Mouse (Mus musculus) midbrain, postnatal 0 days (tissue): Measurements from ENCODE around the gene Abca6. TPM values are rescaled to one million over a fixed set of nuclear protein-coding genes. Genes with fewer than 3 reads are reported as not detected.

Experiments
- ATAC-seq: fragments of 200-750 bp; cut with Nextera tagmentation; 2 replicates; pipeline ENCODE4 v1.8.0; 2017; ENCODE audit warnings: moderate number of reproducible peaks, mild to moderate bottlenecking, moderate TSS enrichment, moderate library complexity; ENCODE audit not compliant: low FRiP score
- DNase-seq: peaks from one replicate; pipeline ENCODE4 v3.0.0-alpha.2; 2015; ENCODE audit warnings: low spot score
- H3K27ac ChIP-seq: fragments of 300-500 bp; sonication (generic); 2 replicates; pipeline ENCODE4 v1.5.1; 2014; ENCODE audit warnings: low read depth, mild to moderate bottlenecking, low read length, mixed read lengths
- H3K27me3 ChIP-seq: fragments of 300-500 bp; sonication (generic); 2 replicates; pipeline ENCODE4 v1.6.1; 2014; ENCODE audit warnings: low read length, control low read depth, mixed read lengths; ENCODE audit not compliant: insufficient read depth
- H3K36me3 ChIP-seq: fragments of 300-500 bp; sonication (generic); 2 replicates; pipeline ENCODE4 v1.6.1; 2014; ENCODE audit warnings: low read length, control low read depth, mixed read lengths; ENCODE audit not compliant: insufficient read depth
- H3K4me1 ChIP-seq: fragments of 300-500 bp; sonication (generic); 2 replicates; pipeline ENCODE4 v1.6.1; 2014; ENCODE audit warnings: mild to moderate bottlenecking, control low read depth, antibody characterized with exemption, low read length, mixed read lengths; ENCODE audit not compliant: insufficient read depth
- H3K4me2 ChIP-seq: fragments of 300-500 bp; sonication (generic); 2 replicates; pipeline ENCODE4 v1.6.1; 2014; ENCODE audit warnings: low read depth, mild to moderate bottlenecking, low read length, mixed read lengths; ENCODE audit not compliant: poor library complexity, severe bottlenecking
- H3K4me3 ChIP-seq: fragments of 300-500 bp; sonication (generic); 2 replicates; pipeline ENCODE4 v1.5.1; 2014; ENCODE audit warnings: low read depth, mild to moderate bottlenecking, low read length, moderate library complexity
- H3K9ac ChIP-seq: fragments of 300-500 bp; sonication (generic); replicated peaks from 2 replicates; pipeline ENCODE4 v1.6.1; 2014; ENCODE audit warnings: mild to moderate bottlenecking, low read length, moderate library complexity, mixed read lengths; ENCODE audit not compliant: poor library complexity, severe bottlenecking
- H3K9me3 ChIP-seq: fragments of 300-500 bp; sonication (generic); 2 replicates; pipeline ENCODE4 v1.6.1; 2016; ENCODE audit warnings: low read length, control low read depth
- CTCF ChIP-seq: IDR thresholded peaks from 2 replicates; pipeline ENCODE4 v1.5.1; 2016; ENCODE audit warnings: antibody characterized with exemption, mild to moderate bottlenecking
- WGBS: fragments of 180-500 bp; shearing (Covaris S2); extraction: QIAGEN DNeasy Blood & Tissue Kit; methylation state at CpG from one replicate; pipeline ENCODE4 v1.1.7; 2014; 5-methylcytosine and 5-hydroxymethylcytosine counted together
- polyA plus RNA-seq: library from polyadenylated mRNA; unstranded; fragments of >200 nt; fragmentation: Nextera tagmentation; extraction: Ambion mirVana; gene quantifications from 2 replicates; pipeline ENCODE4 v1.2.1, GENCODE M21; 2015
- total RNA-seq: library from RNA; depleted of rRNA; stranded (reverse); fragments of >200 nt; gene quantifications from 2 replicates; pipeline ENCODE4 v1.2.3, GENCODE M21; 2014

Gene Abca6
- total and polyA plus RNA-seq, 2 experiments from 2014 or later = 0.44 to 0.49 TPM

GRCm38 (mm10) chr11:110284849-110285248 lies 33.3 kb upstream of the Abca6 start:
- Histone ChIP-seq H3K27me3 (no peaks in the 10 kb centered on the region), H3K9me3 (no peaks in the 10 kb centered on the region), H3K36me3 (peaks cover 7% of the 10 kb centered on the region; the same call in 1 of the 2 replicates), H3K4me3 (no peak overlapping the region), H3K4me1 (no peaks in the 10 kb centered on the region), H3K9ac (no peak overlapping the region), H3K27ac (no peak overlapping the region), H3K4me2 (no peak overlapping the region)
- TF ChIP-seq CTCF = no peak
- ATAC-seq (no peak), DNase-seq (peak; percentile 10)
- 61% methylated on average over 10 of the region's 10 CpGs for WGBS

GRCm38 (mm10) chr11:110284185-110284787 lies 32.7 kb upstream of the Abca6 start:
- TF ChIP-seq CTCF = no peak
- Histone ChIP-seq H3K36me3 (peaks cover 7% of the 10 kb centered on the region; the same call in 1 of the 2 replicates), H3K9ac (no peak overlapping the region), H3K4me3 (no peak overlapping the region), H3K27ac (no peak overlapping the region), H3K4me1 (no peaks in the 10 kb centered on the region), H3K9me3 (no peaks in the 10 kb centered on the region), H3K4me2 (no peak overlapping the region), H3K27me3 (no peaks in the 10 kb centered on the region)
- DNase-seq (no peak), ATAC-seq (no peak)
- 88% methylated on average over 9 of the region's 9 CpGs for WGBS

GRCm38 (mm10) chr11:110274794-110275193 lies 23.2 kb upstream of the Abca6 start:
- no peak overlapping the region for H3K4me2 ChIP-seq
- peaks cover 11% of the 10 kb centered on the region; the same call in 1 of the 2 replicates for H3K36me3 ChIP-seq
- H3K9me3 ChIP-seq = no peaks in the 10 kb centered on the region
- no peak for ATAC-seq
- WGBS = 68% methylated on average over 3 of the region's 3 CpGs
- no peaks in the 10 kb centered on the region for H3K27me3 ChIP-seq
- H3K27ac ChIP-seq = no peak overlapping the region
- DNase-seq = no peak
- no peak for TF ChIP-seq CTCF
- no peaks in the 10 kb centered on the region for H3K4me1 ChIP-seq
- no peak overlapping the region for H3K4me3 ChIP-seq
- H3K9ac ChIP-seq = no peak overlapping the region

GRCm38 (mm10) chr11:110271745-110272144 lies 20.2 kb upstream of the Abca6 start:
- Histone ChIP-seq H3K4me2 (no peak overlapping the region), H3K27me3 (no peaks in the 10 kb centered on the region), H3K36me3 (peaks cover 5% of the 10 kb centered on the region; the same call in 1 of the 2 replicates), H3K9ac (no peak overlapping the region), H3K4me3 (no peak overlapping the region), H3K4me1 (no peaks in the 10 kb centered on the region), H3K9me3 (no peaks in the 10 kb centered on the region), H3K27ac (no peak overlapping the region)
- TF ChIP-seq CTCF = peak; percentile 94
- peak; percentile 88 for DNase-seq
- WGBS = 5% methylated on average over 5 of the region's 5 CpGs
- ATAC-seq = no peak

- Histone ChIP-seq H3K27ac (no peak overlapping the region), H3K36me3 (no peaks in the 10 kb centered on the region), H3K27me3 (no peaks in the 10 kb centered on the region), H3K9me3 (no peaks in the 10 kb centered on the region), H3K4me2 (no peak overlapping the region), H3K4me3 (no peak overlapping the region), H3K9ac (no peak overlapping the region), H3K4me1 (no peaks in the 10 kb centered on the region)
- 39% methylated on average over 8 of the region's 8 CpGs for whole genome bisulfite sequencing
- ATAC-seq (peak; percentile 49; the same call in 1 of the 2 replicates), DNase-seq (peak; percentile 88)
- peak; percentile 100 for TF ChIP-seq CTCF
Observed at GRCm38 (mm10) chr11:110268244-110268844, 16.8 kb upstream of the Abca6 start.

- H3K4me2 ChIP-seq = no peak overlapping the region
- no peaks in the 10 kb centered on the region for H3K4me1 ChIP-seq
- ATAC-seq (no peak), DNase-seq (no peak)
- no peak overlapping the region for H3K9ac ChIP-seq
- H3K9me3 ChIP-seq = no peaks in the 10 kb centered on the region
- no peaks in the 10 kb centered on the region for H3K27me3 ChIP-seq
- no peak overlapping the region for H3K27ac ChIP-seq
- TF ChIP-seq CTCF = no peak
- no peaks in the 10 kb centered on the region for H3K36me3 ChIP-seq
- WGBS = 96% methylated on average over 6 of the region's 6 CpGs
- no peak overlapping the region for H3K4me3 ChIP-seq
Observed at GRCm38 (mm10) chr11:110267232-110267631, 15.7 kb upstream of the Abca6 start.
